Mouse (Mus musculus): ENCODE data around the gene Sec24d. TPM values are rescaled to one million over a fixed set of nuclear protein-coding genes. Genes with fewer than 3 reads are reported as not detected.
"Not testable (repeated sequence)": the region's sequence is repeated elsewhere in the genome, so short reads cannot be mapped to it uniquely, and the experiment has no call there.

Sec24d gene
- polyA plus RNA-seq, 1 experiment from 2014 or later: 56.0 TPM

GRCm38 (mm10) chr3:123353661-123354060 lies 86.4 kb downstream of the Sec24d start:
- DNase-seq (ENCODE audit: low spot score): no peak
- H3K4me3 ChIP-seq: no peak overlapping the region
- peaks cover 27% of the 10 kb centered on the region for H3K4me1 ChIP-seq
- 92% methylated on average over 12 of the region's 12 CpGs for WGBS
- no peaks in the 10 kb centered on the region for H3K27me3 ChIP-seq (ENCODE audit: insufficient read depth, poor library complexity, severe bottlenecking)
- peaks cover 60% of the 10 kb centered on the region for H3K36me3 ChIP-seq
- peak overlapping the region; percentile 10; the same call in 1 of the 2 replicates for H3K27ac ChIP-seq
- H3K9me3 ChIP-seq: no peaks in the 10 kb centered on the region

GRCm38 (mm10) chr3:123354388-123354787 lies 87.1 kb downstream of the Sec24d start:
- no peak for DNase-seq (ENCODE audit: low spot score)
- Histone ChIP-seq H3K4me1 (peaks cover 27% of the 10 kb centered on the region), H3K4me3 (no peak overlapping the region), H3K27me3 (ENCODE audit: insufficient read depth, poor library complexity, severe bottlenecking) (no peaks in the 10 kb centered on the region), H3K36me3 (peaks cover 60% of the 10 kb centered on the region), H3K27ac (peak overlapping the region; percentile 76; the same call in 1 of the 2 replicates), H3K9me3 (no peaks in the 10 kb centered on the region)
- 76% methylated on average over 9 of the region's 9 CpGs for WGBS

DNA sequence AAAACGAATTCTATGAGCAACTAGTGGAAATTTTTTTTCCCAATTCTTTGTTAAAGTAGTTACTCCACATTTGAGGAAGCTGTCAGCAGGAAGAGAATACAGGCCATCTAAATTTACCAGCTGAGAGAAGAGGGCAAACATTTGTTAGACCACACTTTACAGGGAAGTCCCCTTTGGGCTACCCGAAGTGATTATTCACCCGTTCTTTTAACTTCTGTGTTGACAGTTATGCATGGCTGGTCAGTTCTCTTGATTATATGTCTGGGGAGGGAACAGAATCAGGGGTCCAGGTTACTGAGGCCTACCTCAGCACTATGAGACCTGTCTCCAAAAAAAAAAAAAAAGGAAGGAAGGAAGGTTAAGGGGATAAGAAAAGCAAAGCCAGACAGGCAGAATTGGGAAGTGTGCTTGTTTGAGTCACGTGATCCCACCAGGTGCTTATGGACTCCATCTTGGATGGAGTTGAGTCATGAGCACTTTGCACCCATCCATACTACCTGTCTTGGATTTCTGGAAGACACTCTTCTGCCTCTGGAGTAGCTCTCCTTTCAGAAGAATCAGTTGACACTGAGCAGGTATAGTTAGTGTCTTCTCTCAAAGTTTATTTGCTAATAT lies 89.2 kb downstream of the Sec24d start:
- peaks cover 59% of the 10 kb centered on the region for H3K36me3 ChIP-seq
- H3K4me1 ChIP-seq: peaks cover 18% of the 10 kb centered on the region
- no peak overlapping the region for H3K27ac ChIP-seq
- 69% methylated on average over 4 of the region's 4 CpGs for WGBS
- no peaks in the 10 kb centered on the region for H3K27me3 ChIP-seq (ENCODE audit: insufficient read depth, poor library complexity, severe bottlenecking)
- H3K9me3 ChIP-seq: no peaks in the 10 kb centered on the region
- H3K4me3 ChIP-seq: no peak overlapping the region
- DNase-seq (ENCODE audit: low spot score): no peak

GRCm38 (mm10) chr3:123366820-123367219 lies 99.6 kb downstream of the Sec24d start:
- H3K27ac ChIP-seq; DNase-seq (ENCODE audit: low spot score); H3K4me3 ChIP-seq; H3K9me3 ChIP-seq; H3K4me1 ChIP-seq; H3K27me3 ChIP-seq (ENCODE audit: insufficient read depth, poor library complexity, severe bottlenecking): not testable (repeated sequence)
- H3K36me3 ChIP-seq: peaks cover 85% of the 10 kb centered on the region
- WGBS: 81% methylated on average over 2 of the region's 2 CpGs

- no peaks in the 10 kb centered on the region for H3K27me3 ChIP-seq (ENCODE audit: insufficient read depth, poor library complexity, severe bottlenecking)
- no peak for DNase-seq (ENCODE audit: low spot score)
- WGBS: 91% methylated on average over 12 of the region's 12 CpGs
- no peak overlapping the region for H3K4me3 ChIP-seq
- H3K4me1 ChIP-seq: no peaks in the 10 kb centered on the region
- H3K27ac ChIP-seq: no peak overlapping the region
- H3K9me3 ChIP-seq: no peaks in the 10 kb centered on the region
- H3K36me3 ChIP-seq: peaks cover 67% of the 10 kb centered on the region
Observed at GRCm38 (mm10) chr3:123369161-123369560, 101.9 kb downstream of the Sec24d start.

DNA sequence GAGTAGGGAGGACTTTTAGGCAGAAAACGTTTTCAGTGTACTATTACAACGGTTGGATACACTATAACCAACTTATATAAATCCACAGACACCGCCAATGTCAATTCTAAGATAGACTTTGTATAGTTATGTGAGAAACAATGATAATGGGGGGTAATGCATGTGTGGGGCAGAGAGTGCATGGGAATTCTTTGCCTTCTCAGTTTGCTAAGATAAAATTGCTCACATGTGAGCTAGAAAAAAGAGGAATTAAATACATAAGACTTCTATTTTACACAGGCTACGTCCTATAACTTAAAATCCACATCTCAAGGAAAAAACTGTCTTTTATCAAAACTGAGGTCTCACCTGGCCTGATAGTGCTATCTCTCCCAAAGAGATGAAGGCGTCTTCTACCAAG lies 103.7 kb downstream of the Sec24d start:
- 88% methylated on average over 5 of the region's 5 CpGs for WGBS
- H3K4me3 ChIP-seq: no peak overlapping the region
- no peaks in the 10 kb centered on the region for H3K27me3 ChIP-seq (ENCODE audit: insufficient read depth, poor library complexity, severe bottlenecking)
- no peak for DNase-seq (ENCODE audit: low spot score)
- H3K27ac ChIP-seq: no peak overlapping the region
- H3K36me3 ChIP-seq: peaks cover 66% of the 10 kb centered on the region
- no peaks in the 10 kb centered on the region for H3K4me1 ChIP-seq
- H3K9me3 ChIP-seq: no peaks in the 10 kb centered on the region

DNA sequence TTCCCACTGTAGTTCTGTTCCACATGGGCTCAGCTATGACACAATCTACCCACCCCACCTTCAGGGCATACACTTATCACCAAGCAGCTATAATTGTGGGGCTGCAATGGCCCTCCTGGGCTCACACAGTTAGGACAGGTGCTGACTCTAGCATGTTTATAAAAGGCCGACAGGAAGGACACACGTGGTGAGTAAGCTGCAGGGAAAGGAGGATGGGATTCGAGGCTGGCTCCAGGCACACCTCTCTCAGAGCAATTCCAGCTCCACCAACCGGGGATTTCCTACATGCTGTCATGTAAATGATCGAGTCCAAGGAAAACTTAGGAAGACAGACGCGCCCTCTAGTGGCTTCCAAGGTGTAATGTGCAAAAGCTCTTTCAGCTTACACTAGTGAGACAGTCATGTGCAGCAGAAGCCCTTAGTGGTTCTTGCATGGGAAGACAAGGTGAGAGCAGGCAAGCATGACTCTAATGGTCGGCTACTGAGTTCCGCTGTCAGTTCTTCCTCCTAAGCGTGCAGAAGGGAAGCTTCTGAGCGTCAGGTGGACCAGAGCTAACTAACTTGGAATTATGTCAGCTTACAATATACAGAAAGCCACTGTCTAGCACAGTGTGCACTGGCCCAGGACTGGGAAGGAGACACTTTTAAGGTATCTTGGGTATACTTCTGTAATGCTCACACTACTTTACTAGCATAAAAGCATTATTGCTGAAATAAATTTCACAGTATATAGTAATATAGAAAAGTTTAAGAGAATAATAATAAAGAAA lies 104.7 kb downstream of the Sec24d start:
- peak; percentile 89 for DNase-seq (ENCODE audit: low spot score)
- Histone ChIP-seq H3K4me1 (no peaks in the 10 kb centered on the region), H3K36me3 (peaks cover 64% of the 10 kb centered on the region), H3K27ac (no peak overlapping the region), H3K27me3 (ENCODE audit: insufficient read depth, poor library complexity, severe bottlenecking) (no peaks in the 10 kb centered on the region), H3K9me3 (no peaks in the 10 kb centered on the region), H3K4me3 (no peak overlapping the region)
- WGBS: 36% methylated on average over 11 of the region's 11 CpGs

- H3K36me3 ChIP-seq: peaks cover 60% of the 10 kb centered on the region
- H3K9me3 ChIP-seq: no peaks in the 10 kb centered on the region
- no peaks in the 10 kb centered on the region for H3K4me1 ChIP-seq
- WGBS: 93% methylated on average over 3 of the region's 3 CpGs
- no peak overlapping the region for H3K27ac ChIP-seq
- no peak overlapping the region for H3K4me3 ChIP-seq
- DNase-seq (ENCODE audit: low spot score): no peak
- no peaks in the 10 kb centered on the region for H3K27me3 ChIP-seq (ENCODE audit: insufficient read depth, poor library complexity, severe bottlenecking)
Observed at GRCm38 (mm10) chr3:123376562-123376961, 109.3 kb downstream of the Sec24d start.

GRCm38 (mm10) chr3:123384435-123384834 lies 117.2 kb downstream of the Sec24d start:
- Histone ChIP-seq H3K9me3 (no peaks in the 10 kb centered on the region), H3K27me3 (ENCODE audit: insufficient read depth, poor library complexity, severe bottlenecking) (no peaks in the 10 kb centered on the region), H3K36me3 (peaks cover 25% of the 10 kb centered on the region), H3K4me3 (peak overlapping the region; percentile 85; the same call in 1 of the 2 replicates), H3K27ac (no peak overlapping the region), H3K4me1 (peaks cover 13% of the 10 kb centered on the region)
- 90% methylated on average over 7 of the region's 7 CpGs for WGBS
- no peak for DNase-seq (ENCODE audit: low spot score)

- H3K4me1 ChIP-seq: peaks cover 13% of the 10 kb centered on the region
- WGBS: 8% methylated on average over 6 of the region's 6 CpGs
- H3K27ac ChIP-seq: peak overlapping the region; percentile 95
- H3K9me3 ChIP-seq: no peaks in the 10 kb centered on the region
- H3K4me3 ChIP-seq: peak overlapping the region; percentile 85
- DNase-seq (ENCODE audit: low spot score): no peak
- H3K36me3 ChIP-seq: peaks cover 19% of the 10 kb centered on the region
- no peaks in the 10 kb centered on the region for H3K27me3 ChIP-seq (ENCODE audit: insufficient read depth, poor library complexity, severe bottlenecking)
Observed at GRCm38 (mm10) chr3:123385118-123385485, 117.8 kb downstream of the Sec24d start.

DNA sequence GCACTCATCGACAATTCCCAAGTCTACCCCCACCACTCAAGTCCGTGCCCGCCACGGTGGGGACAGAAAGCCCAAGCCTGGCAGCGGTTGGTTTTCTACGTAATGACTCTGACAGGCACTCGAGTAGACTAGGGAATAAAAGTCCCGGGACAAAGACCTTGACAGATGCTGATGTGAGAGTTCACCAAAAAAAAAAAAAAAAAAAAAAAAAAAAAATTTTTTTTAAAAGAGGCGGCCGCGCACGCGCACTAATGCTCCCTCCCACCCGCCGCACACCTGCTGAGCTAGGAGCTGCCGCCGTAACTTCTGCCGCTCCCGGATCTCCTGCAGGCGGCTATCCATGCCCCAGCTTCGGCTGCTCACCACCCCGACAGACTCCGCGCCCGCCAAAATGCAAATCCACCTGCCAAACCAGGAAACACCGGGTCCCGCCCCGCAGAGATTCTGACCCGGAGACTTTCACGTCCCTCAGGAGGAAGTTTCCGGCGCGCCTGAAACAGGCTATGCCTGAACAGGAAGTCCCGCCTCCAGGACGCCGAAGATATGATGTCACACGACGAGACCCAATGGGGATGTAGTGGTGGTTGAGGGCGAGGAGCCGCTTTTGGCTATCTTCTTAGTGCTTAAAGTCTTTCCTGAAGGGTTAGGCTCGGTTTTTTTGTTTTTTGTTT lies 118.4 kb downstream of the Sec24d start, which contains the start of gene Mettl14:
Gene Mettl14 (minus strand): TSS at position 623 of the 671 bp plus-strand sequence.
- peak within 1 kb of the TSS; percentile 95 for H3K27ac ChIP-seq
- DNase-seq (ENCODE audit: low spot score): peak; percentile 99
- H3K9me3 ChIP-seq: no peaks in the 10 kb centered on the region
- H3K27me3 ChIP-seq (ENCODE audit: insufficient read depth, poor library complexity, severe bottlenecking): no peaks in the 10 kb centered on the region
- H3K36me3 ChIP-seq: peaks cover 15% of the 10 kb centered on the region
- H3K4me1 ChIP-seq: peaks cover 13% of the 10 kb centered on the region
- under 1% methylated on average over 41 of the region's 41 CpGs for WGBS
- H3K4me3 ChIP-seq: peak within 1 kb of the TSS; percentile 85

DNA sequence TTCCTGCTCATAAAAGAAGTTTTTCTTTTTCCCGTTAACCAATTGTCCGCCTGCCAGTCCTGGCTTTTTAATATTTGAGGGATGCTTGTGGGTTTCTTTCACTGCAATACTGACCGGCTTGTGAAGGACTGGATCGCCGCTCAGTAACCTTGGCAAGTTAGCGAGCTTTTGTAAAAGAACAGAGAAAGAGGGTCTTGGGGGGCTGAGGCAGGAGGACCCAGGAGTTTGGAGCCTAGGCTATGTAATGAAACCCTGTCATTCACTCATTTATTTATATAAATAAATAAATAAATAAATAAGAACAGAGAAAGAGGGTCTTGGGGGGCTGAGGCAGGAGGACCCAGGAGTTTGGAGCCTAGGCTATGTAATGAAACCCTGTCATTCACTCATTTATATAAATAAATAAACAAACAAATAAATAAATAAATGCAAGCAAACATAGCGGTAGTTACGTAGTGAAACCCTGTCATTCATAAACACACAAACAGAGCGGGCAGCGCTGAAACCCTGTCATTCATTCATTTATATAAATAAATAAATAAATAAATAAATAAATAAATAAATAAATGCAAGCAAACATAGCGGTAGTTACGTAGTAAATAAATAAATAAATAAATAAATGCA lies 119.0 kb downstream of the Sec24d start:
- Histone ChIP-seq H3K27ac (peak overlapping the region; percentile 95), H3K4me3 (peak overlapping the region; percentile 85), H3K4me1 (peaks cover 13% of the 10 kb centered on the region)
- not testable (repeated sequence) for H3K36me3 ChIP-seq; H3K27me3 ChIP-seq (ENCODE audit: insufficient read depth, poor library complexity, severe bottlenecking); H3K9me3 ChIP-seq; DNase-seq (ENCODE audit: low spot score)
- WGBS: 14% methylated on average over 12 of the region's 12 CpGs

DNA sequence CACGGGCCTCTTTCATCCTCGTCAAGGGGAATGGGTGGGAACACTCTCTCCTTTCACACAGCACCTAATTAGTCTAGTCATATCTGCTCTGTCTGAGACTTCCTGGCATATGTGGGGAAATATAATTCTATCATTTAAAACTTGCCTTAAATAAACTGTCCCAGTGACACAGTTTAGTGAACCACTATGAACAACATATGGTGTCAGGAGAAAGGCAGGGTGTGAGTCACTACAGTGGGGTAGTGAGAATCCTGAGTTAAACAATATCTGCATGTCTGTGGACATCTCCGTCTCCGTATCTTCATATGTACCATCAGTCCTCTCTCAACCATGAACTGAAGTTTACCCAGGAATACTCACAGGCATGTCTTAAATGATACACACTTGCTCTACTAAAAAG lies 123.9 kb downstream of the Sec24d start:
- H3K4me1 ChIP-seq: no peaks in the 10 kb centered on the region
- WGBS: 76% methylated on average over 4 of the region's 4 CpGs
- H3K36me3 ChIP-seq: no peaks in the 10 kb centered on the region
- DNase-seq (ENCODE audit: low spot score): no peak
- no peak overlapping the region for H3K27ac ChIP-seq
- no peak overlapping the region for H3K4me3 ChIP-seq
- H3K9me3 ChIP-seq: no peaks in the 10 kb centered on the region
- no peaks in the 10 kb centered on the region for H3K27me3 ChIP-seq (ENCODE audit: insufficient read depth, poor library complexity, severe bottlenecking)

All from heart, embryonic 10.5 days (tissue).